Mouse (Mus musculus) limb, embryonic 10.5 days (tissue): ENCODE results near the gene Pfdn6. TPM values are rescaled to one million over a fixed set of nuclear protein-coding genes. Genes with fewer than 3 reads are reported as not detected.
A peak's percentile ranks its signal among the peaks of the same experiment; 100 is the strongest.
"Not testable (repeated sequence)": the region's sequence is repeated elsewhere in the genome, so short reads cannot be mapped to it uniquely, and the experiment has no call there.

Experiments
- DNase-seq: peaks from one replicate; pipeline ENCODE4 v3.0.0-alpha.2; 2017; ENCODE audit warnings: low spot score
- H3K27ac ChIP-seq: fragments of 300-500 bp; sonication (generic); 2 replicates; pipeline ENCODE4 v1.5.1; 2016; ENCODE audit warnings: mild to moderate bottlenecking
- H3K27me3 ChIP-seq: fragments of 300-500 bp; sonication (generic); 2 replicates; pipeline ENCODE4 v1.6.1; 2016; ENCODE audit warnings: low read depth, mild to moderate bottlenecking; ENCODE audit not compliant: poor library complexity, severe bottlenecking
- H3K36me3 ChIP-seq: fragments of 300-500 bp; sonication (generic); 2 replicates; pipeline ENCODE4 v1.6.1; 2016; ENCODE audit warnings: mild to moderate bottlenecking, moderate library complexity
- H3K4me1 ChIP-seq: fragments of 300-500 bp; sonication (generic); 2 replicates; pipeline ENCODE4 v1.6.1; 2016
- H3K4me3 ChIP-seq: fragments of 300-500 bp; sonication (generic); 2 replicates; pipeline ENCODE4 v1.5.1; 2016; ENCODE audit warnings: mild to moderate bottlenecking, moderate library complexity
- H3K9me3 ChIP-seq: fragments of 300-500 bp; sonication (generic); replicated peaks from 2 replicates; pipeline ENCODE4 v1.6.1; 2016; ENCODE audit warnings: mild to moderate bottlenecking
- WGBS: fragments of 180-500 bp; shearing (Covaris S2); methylation state at CpG from one replicate; pipeline ENCODE4 v1.1.7; 2016; 5-methylcytosine and 5-hydroxymethylcytosine counted together
- polyA plus RNA-seq: library from polyadenylated mRNA; unstranded; fragments of >200 nt; fragmentation: Nextera tagmentation; extraction: Ambion mirVana; gene quantifications from 2 replicates; pipeline ENCODE4 v1.2.1, GENCODE M21; 2016

The Pfdn6 gene
- 212 and 258 TPM in 2 replicates for polyA plus RNA-seq

DNA sequence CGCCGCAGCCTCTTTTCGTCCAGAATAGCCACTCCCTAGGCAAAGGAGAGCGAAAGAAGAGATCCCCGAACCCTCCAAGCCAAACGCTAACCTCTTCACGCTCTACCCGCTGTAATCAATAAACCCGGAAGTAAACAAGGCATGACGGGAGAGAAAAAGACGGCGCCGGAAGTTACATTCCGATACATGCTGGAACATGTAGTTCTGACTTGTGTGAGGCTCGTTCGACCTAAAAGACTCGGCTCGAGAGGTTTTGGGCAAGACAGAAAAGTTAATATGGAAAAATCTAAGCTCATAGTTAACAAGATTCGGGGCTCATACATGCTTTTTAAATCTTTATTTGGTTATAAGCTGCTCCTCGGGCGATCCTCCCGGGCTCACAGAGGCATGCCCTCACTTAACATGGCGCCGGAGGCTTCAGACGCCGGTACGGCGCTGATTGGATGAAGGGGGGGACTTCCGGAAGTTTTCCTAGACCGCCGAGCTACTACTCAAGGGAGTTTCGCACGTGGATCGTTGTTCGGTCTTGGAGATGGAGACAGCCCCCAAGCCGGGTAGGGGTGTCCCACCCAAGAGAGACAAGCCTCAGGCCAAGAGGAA lies at the start of gene Pfdn6, which contains the start of gene Wdr46:
TSS of gene Pfdn6 (minus strand) at position 138 of the 600 bp plus-strand sequence.
TSS of gene Wdr46 (plus strand) at position 455 of the 600 bp plus-strand sequence.
- peak within 1 kb of the TSS; percentile 86 for H3K27ac ChIP-seq
- under 1% methylated on average over 36 of the region's 36 CpGs for WGBS
- H3K4me1 ChIP-seq: peaks cover 24% of the 10 kb centered on the region
- no peaks in the 10 kb centered on the region for H3K9me3 ChIP-seq
- DNase-seq: peak; percentile 87
- no peaks in the 10 kb centered on the region for H3K27me3 ChIP-seq
- H3K36me3 ChIP-seq: peaks cover 74% of the 10 kb centered on the region
- peak within 1 kb of the TSS; percentile 90 for H3K4me3 ChIP-seq

DNA sequence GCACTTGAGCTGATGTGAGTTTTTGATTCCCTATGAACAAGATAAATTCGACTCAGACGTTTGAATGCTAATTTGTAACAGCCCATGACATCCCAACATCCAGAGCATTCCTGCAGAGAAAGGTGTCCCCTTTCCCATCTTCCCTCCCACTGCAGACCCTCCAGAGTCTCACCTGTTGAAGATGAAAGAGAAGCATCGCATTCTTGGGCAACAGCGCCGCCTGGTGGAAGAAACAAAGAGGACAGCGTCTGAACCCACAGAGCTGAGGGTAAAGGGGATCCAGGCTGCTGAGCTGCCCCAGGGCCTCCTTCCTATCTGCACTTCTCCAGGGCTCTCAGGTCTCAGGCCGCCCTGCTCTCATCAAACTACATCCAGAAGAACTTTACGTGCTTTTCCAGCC lies 42.0 kb upstream of the Pfdn6 start:
- H3K4me3 ChIP-seq, H3K9me3 ChIP-seq, H3K36me3 ChIP-seq, H3K27ac ChIP-seq: not testable (repeated sequence)
- 7% methylated on average over 8 of the region's 8 CpGs for WGBS
- Histone ChIP-seq H3K4me1 (peaks cover 29% of the 10 kb centered on the region), H3K27me3 (peaks cover 36% of the 10 kb centered on the region)
- DNase-seq: peak; percentile 76

DNA sequence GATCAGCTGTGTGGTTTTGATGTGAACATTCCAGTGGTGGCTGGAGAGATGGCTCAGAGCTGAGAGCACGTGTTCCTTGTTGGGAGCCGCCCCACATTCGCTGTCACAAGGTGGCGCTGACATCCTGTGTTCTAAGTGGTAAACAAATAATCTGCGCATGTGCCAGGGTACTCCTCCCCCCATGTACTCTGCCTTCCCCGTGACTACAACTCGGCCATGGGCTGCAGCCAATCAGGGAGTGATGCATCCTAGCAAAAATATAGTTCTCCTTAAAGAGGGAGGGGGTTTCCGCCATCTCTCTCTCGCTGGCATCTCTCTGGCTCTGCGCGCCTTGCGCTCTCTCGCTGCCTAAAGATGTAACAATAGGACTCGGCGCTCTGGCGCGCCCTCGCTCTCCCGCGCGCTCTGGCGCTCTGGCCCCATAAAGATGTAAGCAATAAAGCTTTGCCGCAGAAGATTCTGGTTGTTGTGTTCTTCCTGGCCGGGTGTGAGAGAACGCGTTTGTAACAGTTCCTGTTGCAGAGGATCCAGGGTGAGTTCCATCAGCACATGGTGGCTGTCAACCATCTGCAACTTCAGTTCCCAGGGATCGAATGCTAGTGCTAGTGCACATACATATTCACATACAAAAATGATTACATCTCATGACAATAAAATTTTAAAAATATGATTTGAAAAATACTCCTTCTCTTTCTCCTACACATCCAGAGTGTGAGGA lies 41.2 kb upstream of the Pfdn6 start:
- H3K27ac ChIP-seq: peak overlapping the region; percentile 91
- 1% methylated on average over 27 of the region's 27 CpGs for whole genome bisulfite sequencing
- not testable (repeated sequence) for H3K9me3 ChIP-seq, H3K36me3 ChIP-seq
- peak; percentile 92 for DNase-seq
- H3K27me3 ChIP-seq: peaks cover 44% of the 10 kb centered on the region
- peaks cover 29% of the 10 kb centered on the region for H3K4me1 ChIP-seq
- H3K4me3 ChIP-seq: peak overlapping the region; percentile 62

DNA sequence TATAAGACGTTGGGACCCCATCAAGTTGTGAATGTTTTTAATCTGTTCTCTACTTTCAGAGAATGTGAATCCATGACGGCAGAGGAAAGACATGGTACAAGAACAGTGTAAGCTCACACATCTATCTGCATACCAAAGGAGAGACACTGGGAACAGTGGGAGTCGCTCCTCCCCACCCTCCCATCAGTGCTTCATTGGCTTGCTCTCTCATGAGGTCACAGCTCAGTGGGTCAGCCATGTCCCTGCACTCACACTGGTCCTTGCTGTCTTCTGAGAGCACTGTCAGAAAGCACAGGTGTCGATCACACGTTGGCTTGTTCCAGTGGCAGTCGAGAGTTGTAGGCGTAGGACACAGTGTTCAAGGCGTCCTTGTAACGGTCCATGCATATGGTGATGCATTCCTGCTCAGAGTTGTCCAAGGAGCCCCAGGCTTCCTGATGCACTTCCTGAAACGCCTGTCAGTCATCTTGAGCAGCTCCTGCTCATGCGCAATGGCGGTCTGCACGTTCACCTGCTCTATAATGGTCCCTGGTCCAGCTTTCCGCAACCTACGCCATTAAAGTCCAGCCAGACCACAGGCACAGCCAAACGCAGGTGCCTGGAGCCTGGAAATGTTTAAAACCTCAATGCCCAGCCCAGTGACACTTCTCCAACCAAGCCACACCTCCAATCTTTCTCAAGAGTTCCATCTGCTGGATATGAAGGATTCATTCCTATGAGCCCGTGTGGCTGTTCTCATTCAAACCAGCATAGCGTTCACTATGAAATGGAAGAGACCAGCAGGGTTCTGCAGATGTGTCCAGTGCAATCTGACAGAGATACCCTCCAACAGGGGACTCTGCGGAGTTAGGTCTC lies 40.3 kb upstream of the Pfdn6 start:
- Histone ChIP-seq H3K27ac (peak overlapping the region; percentile 91), H3K4me3 (peak overlapping the region; percentile 62; the same call in 1 of the 2 replicates), H3K4me1 (peaks cover 29% of the 10 kb centered on the region), H3K27me3 (peaks cover 50% of the 10 kb centered on the region), H3K36me3 (no peaks in the 10 kb centered on the region), H3K9me3 (no peaks in the 10 kb centered on the region)
- 80% methylated on average over 19 of the region's 19 CpGs for WGBS
- no peak for DNase-seq

DNA sequence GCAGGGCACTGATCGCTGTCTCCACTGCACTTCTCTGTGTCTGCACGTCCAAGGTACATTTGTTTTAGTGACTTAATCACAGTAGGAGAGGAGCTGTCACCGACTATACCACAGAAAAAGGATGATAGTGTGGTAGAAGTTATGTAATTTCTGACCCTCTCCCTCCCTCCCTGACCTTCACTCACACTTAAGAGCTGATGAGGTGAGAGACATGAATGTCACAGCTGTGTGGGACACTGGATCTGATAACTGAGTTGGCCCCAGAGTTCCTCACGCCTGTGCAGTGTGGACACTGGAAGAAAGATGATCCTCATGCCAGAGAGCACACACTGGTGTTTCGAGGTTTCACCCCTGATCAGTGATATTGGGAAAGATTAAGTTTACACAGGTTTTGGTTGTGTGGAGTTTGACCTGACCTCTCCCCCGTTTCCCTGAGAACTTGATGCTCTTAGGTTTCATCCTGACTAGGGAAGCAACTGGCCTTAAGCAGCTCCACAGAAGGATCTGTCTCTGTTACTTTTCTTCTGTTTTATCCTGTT lies 39.4 kb upstream of the Pfdn6 start:
- Histone ChIP-seq H3K27ac (no peak overlapping the region), H3K9me3 (no peaks in the 10 kb centered on the region), H3K4me1 (peaks cover 29% of the 10 kb centered on the region), H3K27me3 (peaks cover 50% of the 10 kb centered on the region), H3K4me3 (no peak overlapping the region), H3K36me3 (no peaks in the 10 kb centered on the region)
- no peak for DNase-seq
- WGBS: 83% methylated on average over 6 of the region's 6 CpGs

DNA sequence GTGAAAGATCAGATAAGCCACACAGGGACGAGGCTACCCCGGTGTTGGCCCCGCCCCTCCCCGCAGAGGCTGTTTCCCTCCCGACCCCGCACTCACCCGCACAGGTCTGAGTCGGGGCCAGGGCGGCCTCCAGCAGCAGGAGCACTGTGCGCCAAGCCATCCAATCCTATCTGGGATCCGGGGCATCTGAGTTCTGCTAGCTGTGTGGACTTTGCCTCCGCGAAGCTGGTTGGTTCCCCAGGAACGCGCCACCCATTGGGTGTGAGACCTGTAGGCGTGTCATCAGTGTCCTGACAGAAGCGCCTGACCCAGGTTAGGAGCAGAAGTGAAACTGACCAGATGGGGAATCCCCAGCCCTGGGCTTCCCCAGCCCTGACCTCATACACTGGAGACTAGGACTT lies 38.5 kb upstream of the Pfdn6 start:
- H3K4me3 ChIP-seq: peak overlapping the region; percentile 53
- H3K27ac ChIP-seq: peak overlapping the region; percentile 46; the same call in 1 of the 2 replicates
- H3K9me3 ChIP-seq: no peaks in the 10 kb centered on the region
- H3K4me1 ChIP-seq: peaks cover 29% of the 10 kb centered on the region
- no peaks in the 10 kb centered on the region for H3K36me3 ChIP-seq
- H3K27me3 ChIP-seq: peaks cover 50% of the 10 kb centered on the region
- under 1% methylated on average over 17 of the region's 17 CpGs for WGBS
- DNase-seq: peak; percentile 42

GRCm38 (mm10) chr17:33977861-33978557 lies 37.9 kb upstream of the Pfdn6 start:
- Histone ChIP-seq H3K27ac (peak overlapping the region; percentile 46; the same call in 1 of the 2 replicates), H3K36me3 (no peaks in the 10 kb centered on the region), H3K4me1 (peaks cover 29% of the 10 kb centered on the region), H3K4me3 (peak overlapping the region; percentile 53), H3K9me3 (no peaks in the 10 kb centered on the region), H3K27me3 (peaks cover 50% of the 10 kb centered on the region)
- DNase-seq: peak; percentile 35
- WGBS: 3% methylated on average over 57 of the region's 57 CpGs

GRCm38 (mm10) chr17:33973572-33973971 lies 33.4 kb upstream of the Pfdn6 start:
- Histone ChIP-seq H3K27ac (no peak overlapping the region), H3K27me3 (peaks cover 28% of the 10 kb centered on the region), H3K4me1 (peaks cover 10% of the 10 kb centered on the region), H3K9me3 (no peaks in the 10 kb centered on the region), H3K36me3 (no peaks in the 10 kb centered on the region), H3K4me3 (no peak overlapping the region)
- WGBS: 67% methylated on average over 3 of the region's 3 CpGs
- DNase-seq: no peak

GRCm38 (mm10) chr17:33972691-33973090 lies 32.5 kb upstream of the Pfdn6 start:
- H3K4me3 ChIP-seq: no peak overlapping the region
- peaks cover 19% of the 10 kb centered on the region for H3K27me3 ChIP-seq
- no peaks in the 10 kb centered on the region for H3K36me3 ChIP-seq
- DNase-seq: peak; percentile 71
- no peaks in the 10 kb centered on the region for H3K9me3 ChIP-seq
- peaks cover under 1% of the 10 kb centered on the region for H3K4me1 ChIP-seq
- no peak overlapping the region for H3K27ac ChIP-seq
- 9% methylated on average over 1 of the region's 1 CpGs for WGBS

DNA sequence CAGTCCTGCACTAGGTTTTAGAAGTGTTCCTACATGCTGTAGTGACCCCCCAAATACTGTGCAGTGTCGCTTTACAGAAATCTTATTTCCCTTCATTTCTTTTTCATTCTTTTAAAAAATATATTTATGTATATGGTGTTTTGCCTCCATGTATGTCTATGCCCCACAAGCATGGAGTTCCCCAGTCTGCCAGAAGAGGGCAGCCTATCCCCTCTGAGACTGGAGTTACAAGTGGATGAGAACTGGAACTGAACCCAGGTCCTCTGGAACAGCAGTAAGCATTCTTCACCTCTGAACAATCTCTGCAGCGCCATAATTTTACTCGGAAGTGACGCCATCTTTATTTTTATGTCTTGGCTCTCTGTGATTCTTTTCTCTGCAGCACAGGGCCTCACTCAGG lies 29.3 kb upstream of the Pfdn6 start:
- no peaks in the 10 kb centered on the region for H3K9me3 ChIP-seq
- DNase-seq: no peak
- peaks cover 24% of the 10 kb centered on the region for H3K36me3 ChIP-seq
- H3K27me3 ChIP-seq: no peaks in the 10 kb centered on the region
- H3K4me3 ChIP-seq: no peak overlapping the region
- no peaks in the 10 kb centered on the region for H3K4me1 ChIP-seq
- 72% methylated on average over 4 of the region's 4 CpGs for WGBS
- no peak overlapping the region for H3K27ac ChIP-seq

GRCm38 (mm10) chr17:33968927-33969326 lies 28.8 kb upstream of the Pfdn6 start:
- Histone ChIP-seq H3K27ac (no peak overlapping the region), H3K9me3 (no peaks in the 10 kb centered on the region), H3K27me3 (no peaks in the 10 kb centered on the region), H3K4me1 (no peaks in the 10 kb centered on the region), H3K4me3 (no peak overlapping the region), H3K36me3 (peaks cover 28% of the 10 kb centered on the region)
- DNase-seq: no peak
- 30% methylated on average over 5 of the region's 5 CpGs for WGBS

- DNase-seq: peak; percentile 91
- 4% methylated on average over 9 of the region's 9 CpGs for WGBS
- H3K9me3 ChIP-seq: no peaks in the 10 kb centered on the region
- H3K4me3 ChIP-seq: no peak overlapping the region
- H3K36me3 ChIP-seq: peaks cover 32% of the 10 kb centered on the region
- no peak overlapping the region for H3K27ac ChIP-seq
- no peaks in the 10 kb centered on the region for H3K4me1 ChIP-seq
- H3K27me3 ChIP-seq: no peaks in the 10 kb centered on the region
Measured at GRCm38 (mm10) chr17:33968489-33968888, 28.3 kb upstream of the Pfdn6 start.
